Mouse (Mus musculus): ENCODE data around the gene Taf9.

The Taf9 gene

GRCm38 (mm10) chr13:100651439-100652186, at the start of gene Taf9:
Gene Taf9, plus strand, starts transcription at chr13:100651579.
- DNase-seq (ENCODE audit: low spot score in 2 of 2): no peak

GRCm38 (mm10) chr13:100602239-100602902, 49.0 kb upstream of the Taf9 start:
- no peak for DNase-seq (ENCODE audit: low spot score in 2 of 2)

DNA sequence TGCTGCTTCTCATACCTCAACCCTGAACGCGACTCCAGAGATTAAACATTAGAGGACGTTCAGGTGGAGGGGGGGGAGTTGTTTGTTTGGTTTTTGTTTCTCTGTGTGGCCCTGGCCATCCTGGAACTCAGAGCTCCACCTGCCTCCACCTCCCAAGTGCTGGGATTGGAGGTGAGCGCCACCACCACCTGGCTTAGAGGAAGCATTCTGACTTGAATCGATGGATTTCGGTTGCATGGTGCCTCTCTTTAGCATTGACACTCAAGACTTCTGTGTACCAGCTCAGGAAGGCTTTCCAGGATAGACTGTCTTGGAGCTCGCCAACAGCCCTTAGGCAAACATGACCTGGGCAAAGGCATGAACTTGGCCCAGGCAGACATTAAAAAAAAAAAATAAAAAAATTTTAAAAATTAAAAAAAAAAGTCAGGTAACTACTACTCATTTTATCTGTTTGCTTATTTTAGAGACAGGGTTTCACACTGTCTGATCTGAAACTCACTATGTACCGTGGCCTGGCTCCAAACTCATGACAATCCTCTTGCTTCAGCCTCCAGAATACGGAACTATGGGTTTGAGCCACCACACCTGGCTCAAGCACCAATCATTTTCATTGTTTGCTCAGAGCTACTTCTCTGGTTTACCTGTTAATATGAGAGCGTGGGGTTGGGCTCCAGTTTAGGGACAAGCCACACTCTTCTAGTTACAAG, 48.2 kb upstream of the Taf9 start:
- no peak for DNase-seq (ENCODE audit: low spot score in 2 of 2)

DNA sequence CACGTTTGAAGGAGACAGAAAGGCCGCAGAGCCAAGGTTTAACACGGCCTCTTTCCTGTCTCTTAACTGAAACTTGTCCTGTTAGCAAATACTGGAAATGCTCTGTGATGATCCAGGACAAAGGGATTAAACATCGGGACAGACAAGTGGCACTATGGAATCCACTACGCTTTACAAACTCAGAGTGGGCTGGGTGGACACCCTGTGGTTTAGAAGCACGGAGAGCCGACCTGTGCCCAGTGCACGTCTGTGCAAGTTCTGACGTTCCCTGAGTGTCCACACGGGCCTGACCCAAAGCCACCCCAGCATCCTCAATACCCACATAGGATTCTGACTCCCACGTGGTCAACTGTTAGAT, 47.7 kb upstream of the Taf9 start:
- DNase-seq (ENCODE audit: low spot score in 2 of 2): no peak

- DNase-seq (ENCODE audit: low spot score in 2 of 2): no peak
Measured at GRCm38 (mm10) chr13:100605845-100606244, 45.5 kb upstream of the Taf9 start.

- no peak for DNase-seq (ENCODE audit: low spot score in 2 of 2)
Measured at GRCm38 (mm10) chr13:100607756-100608155, 43.6 kb upstream of the Taf9 start.

DNA sequence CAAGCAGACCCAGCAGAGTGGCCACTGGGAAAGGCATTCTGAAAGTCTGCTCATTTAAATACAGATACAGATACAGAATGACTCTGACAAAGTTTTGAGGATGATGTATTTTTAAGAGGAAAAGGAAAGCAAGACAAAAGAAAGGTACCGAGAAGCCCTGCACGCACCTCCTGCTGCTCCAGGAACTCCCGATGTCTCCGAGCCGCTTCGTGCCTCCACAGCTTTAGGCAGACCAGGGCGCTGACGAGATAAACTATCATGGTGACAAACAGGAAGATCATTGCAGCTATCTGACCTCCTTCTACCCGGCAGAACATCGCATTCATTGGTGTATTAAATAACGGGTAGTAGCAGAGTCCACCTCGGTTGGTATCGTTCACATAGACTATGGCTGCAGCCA, 40.1 kb upstream of the Taf9 start:
- no peak for DNase-seq (ENCODE audit: low spot score in 2 of 2)

- DNase-seq (ENCODE audit: low spot score in 2 of 2): no peak
Measured at GRCm38 (mm10) chr13:100612251-100612650, 39.1 kb upstream of the Taf9 start.

DNA sequence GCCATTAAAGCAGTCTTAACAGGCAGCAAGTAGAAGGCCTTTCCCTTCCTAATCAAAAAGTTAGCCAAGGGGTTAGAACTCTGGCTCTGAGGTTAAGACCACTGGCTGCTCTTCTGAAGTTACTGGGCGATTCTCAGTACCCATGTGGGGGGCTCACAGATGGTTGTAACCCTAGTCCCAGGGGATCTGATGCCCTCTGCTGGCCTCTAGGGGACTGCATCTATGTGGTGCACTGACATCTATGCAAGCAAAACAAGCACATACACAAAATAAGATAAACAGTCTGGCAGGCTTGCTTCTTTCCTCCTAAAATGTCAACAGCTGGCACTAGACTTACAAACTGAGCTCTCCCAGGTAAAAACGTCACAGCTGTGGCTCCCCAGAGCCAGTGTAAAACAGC, 38.5 kb upstream of the Taf9 start:
- DNase-seq (ENCODE audit: low spot score in 2 of 2): no peak

GRCm38 (mm10) chr13:100616181-100617087, 34.9 kb upstream of the Taf9 start, which contains the start of gene Marveld2:
Gene Marveld2, minus strand, starts transcription at chr13:100616971.
- peak in 1 of 2 experiments; percentile 12 for DNase-seq (ENCODE audit: low spot score in 2 of 2)

GRCm38 (mm10) chr13:100617583-100617982, 33.8 kb upstream of the Taf9 start:
- no peak for DNase-seq (ENCODE audit: low spot score in 2 of 2)

DNA sequence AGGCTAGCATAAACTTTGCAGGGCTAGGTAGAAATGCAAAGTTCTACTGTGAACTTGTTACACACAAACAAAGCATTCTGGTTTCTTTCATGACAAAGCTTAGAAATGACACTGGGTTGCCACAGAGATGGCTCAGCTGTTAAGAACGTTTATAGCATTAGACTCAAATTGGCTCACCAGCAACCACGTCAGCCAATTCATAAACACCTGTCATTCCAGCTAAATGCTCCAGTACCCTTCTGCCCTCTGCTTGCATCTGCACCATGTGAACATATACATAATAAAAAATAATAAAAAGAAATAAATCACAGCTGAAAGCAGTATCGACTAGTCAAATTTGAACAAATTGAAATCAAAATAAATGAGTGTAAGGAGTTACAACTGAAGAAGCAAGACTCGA, 29.1 kb upstream of the Taf9 start:
- DNase-seq (ENCODE audit: low spot score in 2 of 2): no peak

DNA sequence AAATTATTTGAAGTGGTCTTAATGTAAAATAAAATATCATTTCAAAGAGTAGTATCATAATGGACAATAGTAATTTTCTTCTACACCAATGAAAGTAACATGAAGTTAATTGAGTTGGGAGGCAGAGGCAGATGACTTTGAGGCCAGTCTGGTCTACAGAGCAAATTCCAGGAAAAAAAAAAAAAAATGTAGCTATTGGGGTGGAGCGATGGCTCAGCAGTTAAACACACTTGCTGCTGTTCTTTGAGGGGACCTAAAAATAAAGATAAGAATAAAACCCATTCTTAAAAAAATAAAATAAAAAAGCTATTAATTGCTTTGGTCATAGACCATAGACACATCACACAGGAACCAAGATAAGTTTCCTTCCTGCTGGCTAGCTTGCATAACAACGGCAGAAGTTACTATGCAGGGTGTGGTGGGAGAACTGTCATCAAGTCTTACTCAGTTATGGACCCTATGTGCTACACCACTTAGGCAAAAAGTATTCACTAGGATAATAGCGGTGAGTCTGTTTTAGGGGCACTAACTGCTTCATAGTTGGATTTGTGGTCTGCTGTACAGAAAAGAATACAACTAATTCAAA, 17.2 kb upstream of the Taf9 start:
- DNase-seq (ENCODE audit: low spot score in 2 of 2): no peak

DNA sequence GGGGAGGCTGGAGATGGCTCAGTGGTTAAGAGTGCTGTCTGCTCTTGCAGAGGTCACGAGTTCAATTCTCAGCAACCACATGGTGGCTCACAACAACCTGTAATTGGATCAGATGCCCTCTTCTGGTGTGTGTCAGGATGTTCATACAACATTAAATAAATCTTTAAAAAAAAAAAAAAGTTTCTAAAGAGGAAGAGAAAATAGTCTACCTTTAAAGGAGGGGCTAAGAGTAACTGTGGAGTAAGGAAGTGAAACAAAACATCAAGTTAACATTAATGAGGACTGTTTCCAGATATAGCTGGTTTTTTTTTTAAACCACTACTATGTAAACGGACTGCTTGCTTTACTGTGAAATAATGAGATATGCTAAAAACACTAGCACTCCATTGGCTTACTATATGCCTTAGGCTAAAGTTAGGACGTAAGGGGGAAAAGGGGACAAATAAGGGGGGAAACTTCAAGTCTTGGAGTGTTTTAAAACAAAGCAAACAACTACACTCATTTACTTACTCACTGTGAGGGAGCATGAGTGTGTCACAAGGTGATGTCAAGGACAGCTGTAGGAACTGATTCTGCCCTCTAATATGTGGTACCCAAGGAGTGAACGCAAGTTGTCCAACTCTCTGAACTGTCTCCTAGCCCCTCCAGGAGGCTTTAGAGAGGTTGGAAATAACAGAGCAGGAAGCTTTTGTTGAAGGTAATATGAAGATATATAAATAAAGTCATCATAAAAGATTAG, 8.7 kb upstream of the Taf9 start:
- DNase-seq (ENCODE audit: low spot score in 2 of 2): no peak

DNA sequence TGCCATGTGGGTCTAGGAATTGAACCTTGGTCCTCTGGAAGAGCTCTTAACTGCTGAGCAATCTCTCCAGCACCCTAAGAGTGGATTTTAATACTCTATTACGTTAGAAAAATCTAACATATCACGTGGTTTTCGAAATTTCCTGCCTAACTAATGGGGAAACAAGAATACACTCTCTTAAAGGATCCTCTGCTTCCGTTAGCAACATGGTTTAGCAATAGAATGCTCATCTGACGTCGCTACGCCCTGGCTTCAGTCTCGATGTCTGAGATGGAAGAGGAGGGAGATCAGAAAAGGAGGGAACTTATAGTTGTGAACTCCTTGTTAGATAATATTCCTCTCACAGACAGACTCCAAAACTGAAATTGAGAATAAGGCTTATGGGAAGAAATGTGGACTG, 3.2 kb upstream of the Taf9 start:
- no peak for DNase-seq (ENCODE audit: low spot score in 2 of 2)

DNA sequence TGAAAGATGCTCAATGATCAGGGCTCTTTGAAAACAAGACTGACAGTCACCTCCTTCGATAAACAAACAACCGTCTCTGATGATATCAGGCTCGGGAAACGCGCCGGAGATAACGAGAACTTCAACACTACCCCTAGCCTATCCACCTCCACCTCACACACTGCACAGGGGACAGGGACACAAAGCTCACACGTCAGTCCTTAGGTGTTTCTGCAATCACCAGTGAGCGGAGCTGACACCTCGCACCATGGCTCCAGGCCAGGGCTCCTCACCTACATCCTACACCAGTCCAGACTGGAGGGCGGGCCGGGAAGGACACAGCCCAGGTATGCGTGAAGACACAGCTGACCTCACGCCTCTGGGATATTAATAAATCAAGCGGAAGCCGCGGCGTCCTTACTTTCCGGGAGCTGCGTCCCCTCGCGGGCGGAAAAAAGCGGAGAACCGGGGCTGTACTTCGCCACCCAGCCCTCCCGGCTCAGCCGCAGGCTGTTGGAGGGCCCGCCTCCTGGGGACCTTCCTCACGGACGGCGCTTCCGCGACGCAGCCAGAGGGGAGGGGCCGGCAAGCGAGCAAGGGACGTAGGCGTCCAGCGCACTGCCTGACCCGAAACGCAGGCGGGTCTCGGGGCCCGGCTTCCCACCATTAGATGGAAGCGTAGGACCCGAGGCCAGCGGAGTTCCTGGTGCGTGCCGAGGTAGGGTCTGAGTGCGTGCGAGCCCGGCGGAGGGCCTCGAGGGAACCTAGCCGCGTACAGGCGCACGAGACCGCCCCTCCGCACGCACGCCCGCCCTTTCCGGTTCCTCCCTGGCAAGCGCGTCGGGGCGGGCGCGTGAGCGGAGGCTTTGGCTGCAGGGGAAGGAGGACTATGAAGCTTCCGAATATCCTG, 585 bp upstream of the Taf9 start, which contains the start of the genes Ak6 and Rad17:
TSS of gene Ak6 (plus strand) at position 430 of the 889 bp plus-strand sequence.
TSS of gene Rad17 (minus strand) at position 502 of the 889 bp plus-strand sequence.
- DNase-seq (ENCODE audit: low spot score in 2 of 2): peak; percentile 82 to 92

DNA sequence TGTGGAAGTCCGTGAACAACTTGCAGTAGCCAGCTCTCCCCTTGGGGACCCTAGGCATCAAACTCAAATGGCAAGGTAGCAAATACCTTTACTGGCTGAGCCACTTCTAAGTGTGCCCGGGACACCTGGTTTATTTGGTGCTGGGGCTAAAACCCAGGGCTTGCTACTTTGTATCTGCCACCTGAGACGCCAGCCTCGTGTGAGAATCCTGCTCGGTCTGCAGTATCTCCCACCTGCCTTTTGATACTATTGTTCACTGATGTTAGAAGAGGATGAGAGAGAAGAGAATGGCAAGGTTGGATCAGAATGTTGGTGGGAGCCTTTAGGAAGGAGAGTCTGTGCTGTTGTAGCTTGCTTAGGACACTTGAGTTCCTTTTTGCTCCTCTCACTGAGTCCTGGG, 6.7 kb downstream of the Taf9 start:
- no peak for DNase-seq (ENCODE audit: low spot score in 2 of 2)

DNA sequence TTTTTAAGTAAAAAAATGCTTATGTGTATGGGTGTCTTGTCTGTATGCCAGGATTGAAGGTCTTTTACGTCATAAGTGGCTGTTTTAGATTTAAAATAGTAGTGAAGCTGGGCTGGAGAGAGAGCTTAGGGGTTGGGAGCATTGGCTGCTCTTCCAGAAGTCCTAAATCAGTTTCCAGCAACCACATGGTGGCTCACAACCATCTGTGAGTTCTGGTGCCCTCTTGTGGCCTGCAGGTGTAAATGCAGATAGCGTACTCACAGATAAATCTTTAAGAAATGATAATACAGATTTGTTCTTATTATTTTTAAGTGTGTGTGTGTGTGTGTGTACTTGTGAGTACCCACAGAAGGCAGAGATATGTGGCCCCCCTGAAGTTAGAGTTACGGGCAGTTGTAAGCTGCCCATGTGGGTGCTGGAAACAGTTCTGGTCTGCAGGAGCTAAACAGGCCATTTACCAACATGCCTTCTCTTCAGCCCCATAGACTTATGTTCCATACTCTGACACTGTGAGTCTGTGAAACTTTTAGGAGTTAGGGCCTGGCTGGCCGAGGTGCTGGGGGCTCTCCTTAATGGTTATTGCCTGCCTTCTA, 8.6 kb downstream of the Taf9 start:
- DNase-seq (ENCODE audit: low spot score in 2 of 2): peak in 1 of 2 experiments; percentile 33
